Mouse (Mus musculus) cerebellum, adult 11-12 months (tissue): ENCODE measurements around the gene Dexi.

ENCODE experiments used
- DNase-seq: peaks from one replicate; pipeline ENCODE4 v3.0.0; 2022

The Dexi gene

DNA sequence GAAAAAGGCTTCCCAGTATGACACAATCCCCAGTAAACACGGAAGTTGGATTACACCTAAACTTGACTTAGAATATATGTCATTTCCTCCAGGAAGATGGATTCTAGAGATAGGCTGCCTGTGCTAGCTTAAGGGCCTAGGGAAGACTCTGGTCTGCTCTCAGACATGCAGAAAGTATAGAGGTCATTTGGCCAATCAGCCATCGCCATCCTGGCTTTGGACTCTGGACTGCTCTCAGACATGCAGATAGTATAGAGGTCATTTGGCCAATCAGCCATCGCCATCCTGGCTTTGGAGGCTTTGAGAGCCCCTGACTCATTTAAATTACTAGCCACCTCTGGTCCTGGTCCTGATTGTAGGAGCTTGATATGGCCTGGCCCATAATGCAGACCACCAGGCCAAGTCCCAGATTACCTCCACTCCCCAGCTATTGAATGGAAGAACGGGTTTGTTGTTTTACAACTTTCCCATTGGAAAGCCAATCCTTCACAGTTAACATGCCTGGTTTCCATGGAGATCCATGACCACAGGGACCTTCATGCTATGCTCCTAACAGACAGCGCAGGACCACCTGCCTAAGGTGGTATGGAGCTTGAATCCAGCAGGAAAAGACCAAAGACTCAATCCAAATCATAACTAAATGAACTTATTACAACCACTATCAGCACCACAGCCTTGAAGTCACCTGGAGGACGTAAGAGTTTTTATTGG is 88.8 kb downstream of the Dexi start:
- DNase-seq = no peak
